Mouse (Mus musculus) brain, embryonic 14.5 days (tissue): ENCODE data around the gene Zfp750.

Experiments
- CTCF ChIP-seq: fragments of 200-500 bp; IDR thresholded peaks from 2 replicates; pipeline ENCODE4 v1.5.1; 2012; ENCODE audit warnings: inconsistent platforms, mild to moderate bottlenecking, moderate library complexity, borderline replicate concordance; ENCODE audit not compliant: insufficient read depth, insufficient read length; ENCODE audit errors: extremely low read depth
- POLR2A ChIP-seq: fragments of 200-500 bp; IDR thresholded peaks from 2 replicates; pipeline ENCODE4 v1.6.1; 2012; ENCODE audit warnings: mild to moderate bottlenecking, inconsistent platforms, borderline replicate concordance; ENCODE audit not compliant: poor library complexity, insufficient read depth, insufficient read length, severe bottlenecking; ENCODE audit errors: extremely low read depth

DNA sequence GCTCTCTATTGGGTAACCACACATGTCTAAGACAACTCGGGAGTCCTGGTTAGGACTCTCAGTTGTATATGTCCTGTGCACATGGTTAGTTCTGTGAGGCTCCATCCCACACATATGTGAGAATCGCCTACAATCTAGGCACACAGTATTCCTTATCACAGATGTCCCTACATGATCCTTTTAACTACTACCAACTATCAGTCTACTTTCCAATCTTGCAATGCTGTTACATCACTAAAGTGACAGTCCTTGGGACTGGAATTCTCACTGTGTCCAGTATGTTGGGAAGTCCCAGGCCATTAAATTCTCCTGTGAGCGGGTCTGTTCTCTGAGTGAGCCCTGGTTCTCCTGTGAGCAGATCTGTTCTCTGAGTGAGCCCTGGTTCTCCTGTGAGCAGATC, 34.3 kb upstream of the Zfp750 start:
- TF ChIP-seq POLR2A (no peak), CTCF (no peak)
